Mouse (Mus musculus): ENCODE results near the gene Crym.

- TF ChIP-seq CTCF (IDR thresholded peaks at IDR 0.05; ENCODE audit: borderline replicate concordance, extremely low read depth, insufficient read depth, insufficient read length) (no peak), POLR2A (IDR thresholded peaks at IDR 0.05; ENCODE audit: borderline replicate concordance, extremely low read depth, insufficient read depth, insufficient read length, poor library complexity, severe bottlenecking) (no peak)
Measured at GRCm38 (mm10) chr7:120178935-120179334, 23.0 kb downstream of the Crym start.
